Mouse (Mus musculus) lung, adult 2 months (tissue): ENCODE results near the gene Il17rb. TPM values are rescaled to one million over a fixed set of nuclear protein-coding genes. Genes with fewer than 3 reads are reported as not detected.
A peak's percentile ranks its signal among the peaks of the same experiment; 100 is the strongest.

Experiments used
- DNase-seq: peaks from one replicate; pipeline ENCODE4 v3.0.0; 2022
- H3K4me1 ChIP-seq: fragments of 200-500 bp; 2 replicates; pipeline ENCODE4 v1.6.1; 2011; ENCODE audit warnings: low read length; ENCODE audit not compliant: control insufficient read depth, insufficient read depth
- H3K4me3 ChIP-seq: fragments of 200-500 bp; replicated peaks from 2 replicates; pipeline ENCODE3; 2011; ENCODE audit warnings: low read depth, mild to moderate bottlenecking, control low read depth, low read length; ENCODE audit errors: extremely low read depth
- CTCF ChIP-seq: fragments of 200-500 bp; IDR thresholded peaks from 2 replicates; pipeline ENCODE4 v1.5.1; 2011; ENCODE audit warnings: mild to moderate bottlenecking, low read length, control low read depth; ENCODE audit not compliant: insufficient read depth
- POLR2A ChIP-seq: fragments of 200-500 bp; IDR thresholded peaks from 2 replicates; pipeline ENCODE4 v1.6.1; 2011; ENCODE audit warnings: low read depth, mild to moderate bottlenecking, control low read depth, low read length, borderline replicate concordance; ENCODE audit errors: extremely low read depth
- WGBS: fragments of 180-500 bp; shearing (Covaris S2); methylation state at CpG from one replicate; pipeline ENCODE4 v1.1.7; 2018; 5-methylcytosine and 5-hydroxymethylcytosine counted together
- polyA plus RNA-seq: library from polyadenylated mRNA; depleted of rRNA; stranded (reverse); fragments of >200 nt; gene quantifications from 2 replicates; pipeline ENCODE4 v1.2.3, GENCODE M21; 2012; rRNA removed

Il17rb gene
- 0.64 and 0.88 TPM in 2 replicates for polyA plus RNA-seq

- WGBS, result 10% methylated on average over 54 of the region's 54 CpGs
- H3K4me1 ChIP-seq, result peaks cover 3% of the 10 kb centered on the region
Measured at GRCm38 (mm10) chr14:30008733-30009575, at the start of gene Il17rb, which contains the start of gene Chdh. Gene Il17rb, minus strand, starts transcription at chr14:30008896. Gene Chdh, plus strand, starts transcription at chr14:30009023.

GRCm38 (mm10) chr14:30056031-30056766 lies 47.5 kb upstream of the Il17rb start:
- WGBS, result 51% methylated on average over 13 of the region's 13 CpGs
- TF ChIP-seq CTCF, result no peak
- no peak for TF ChIP-seq POLR2A
- Histone ChIP-seq H3K4me1 (no peaks in the 10 kb centered on the region), H3K4me3 (no peak overlapping the region)
- DNase-seq, result no peak

More at GRCm38 (mm10) chr14:30008733-30009575, at the start of gene Il17rb, which contains the start of gene Chdh:
- peak; percentile 67 for DNase-seq
- H3K4me3 ChIP-seq, result no peak within 1 kb of the TSS
- no peak for TF ChIP-seq POLR2A
- no peak for TF ChIP-seq CTCF

- no peak for DNase-seq
- Histone ChIP-seq H3K4me1 (no peaks in the 10 kb centered on the region), H3K4me3 (no peak overlapping the region)
- 50% methylated on average over 7 of the region's 7 CpGs for WGBS
- TF ChIP-seq CTCF (no peak), POLR2A (no peak)
Measured at GRCm38 (mm10) chr14:30054922-30055321, 46.2 kb upstream of the Il17rb start.

- Histone ChIP-seq H3K4me3 (no peak overlapping the region), H3K4me1 (no peaks in the 10 kb centered on the region)
- 85% methylated on average over 8 of the region's 8 CpGs for WGBS
- DNase-seq, result no peak
- TF ChIP-seq CTCF (no peak), POLR2A (no peak)
Measured at GRCm38 (mm10) chr14:30050280-30050679, 41.6 kb upstream of the Il17rb start.

GRCm38 (mm10) chr14:30048049-30048448 lies 39.4 kb upstream of the Il17rb start:
- no peaks in the 10 kb centered on the region for H3K4me1 ChIP-seq
- TF ChIP-seq POLR2A, result no peak
- no peak for TF ChIP-seq CTCF
- no peak overlapping the region for H3K4me3 ChIP-seq
- WGBS, result 79% methylated on average over 3 of the region's 3 CpGs
- DNase-seq, result no peak

- TF ChIP-seq POLR2A (no peak), CTCF (no peak)
- Histone ChIP-seq H3K4me1 (no peaks in the 10 kb centered on the region), H3K4me3 (no peak overlapping the region)
- WGBS, result 88% methylated on average over 4 of the region's 4 CpGs
- DNase-seq, result no peak
Measured at GRCm38 (mm10) chr14:30046976-30047375, 38.3 kb upstream of the Il17rb start.

GRCm38 (mm10) chr14:30045704-30046220 lies 37.1 kb upstream of the Il17rb start:
- DNase-seq, result no peak

GRCm38 (mm10) chr14:30045239-30045638 lies 36.5 kb upstream of the Il17rb start:
- no peak for TF ChIP-seq POLR2A
- TF ChIP-seq CTCF, result no peak
- no peak for DNase-seq
- WGBS, result 73% methylated on average over 10 of the region's 10 CpGs
- Histone ChIP-seq H3K4me1 (no peaks in the 10 kb centered on the region), H3K4me3 (no peak overlapping the region)

More at GRCm38 (mm10) chr14:30045704-30046220, 37.1 kb upstream of the Il17rb start:
- 71% methylated on average over 8 of the region's 8 CpGs for WGBS
- no peak for TF ChIP-seq CTCF
- no peak for TF ChIP-seq POLR2A
- Histone ChIP-seq H3K4me1 (no peaks in the 10 kb centered on the region), H3K4me3 (no peak overlapping the region)

- TF ChIP-seq CTCF, result no peak
- TF ChIP-seq POLR2A, result no peak
- DNase-seq, result no peak
- Histone ChIP-seq H3K4me1 (no peaks in the 10 kb centered on the region), H3K4me3 (no peak overlapping the region)
- 77% methylated on average over 7 of the region's 7 CpGs for WGBS
Measured at GRCm38 (mm10) chr14:30043356-30043940, 34.8 kb upstream of the Il17rb start.
